Mouse (Mus musculus) liver, embryonic 13.5 days (tissue): ENCODE results near the gene Npcd. TPM values are rescaled to one million over a fixed set of nuclear protein-coding genes. Genes with fewer than 3 reads are reported as not detected.
A peak's percentile ranks its signal among the peaks of the same experiment; 100 is the strongest.

Source experiments
- ATAC-seq: fragments of 200-750 bp; cut with Nextera tagmentation; 2 replicates; pipeline ENCODE4 v1.8.0; 2017; ENCODE audit warnings: low read depth, mild to moderate bottlenecking, moderate number of reproducible peaks, moderate library complexity
- DNase-seq: peaks from one replicate; pipeline ENCODE4 v3.0.0; 2022
- H3K27ac ChIP-seq: fragments of 300-500 bp; sonication (generic); 2 replicates; pipeline ENCODE4 v1.5.1; 2015; ENCODE audit warnings: moderate library complexity, mild to moderate bottlenecking, inconsistent platforms
- H3K27me3 ChIP-seq: fragments of 300-500 bp; sonication (generic); 2 replicates; pipeline ENCODE4 v1.6.1; 2015; ENCODE audit warnings: mild to moderate bottlenecking, inconsistent platforms
- H3K36me3 ChIP-seq: fragments of 300-500 bp; sonication (generic); 2 replicates; pipeline ENCODE4 v1.6.1; 2015; ENCODE audit warnings: mild to moderate bottlenecking, inconsistent platforms
- H3K4me1 ChIP-seq: fragments of 300-500 bp; sonication (generic); replicated peaks from 2 replicates; pipeline ENCODE4 v1.6.1; 2015; ENCODE audit warnings: inconsistent platforms
- H3K4me2 ChIP-seq: fragments of 300-500 bp; sonication (generic); 2 replicates; pipeline ENCODE4 v1.6.1; 2015; ENCODE audit warnings: inconsistent platforms, mild to moderate bottlenecking, moderate library complexity
- H3K4me3 ChIP-seq: fragments of 300-500 bp; sonication (generic); replicated peaks from 2 replicates; pipeline ENCODE4 v1.5.1; 2015; ENCODE audit warnings: mild to moderate bottlenecking, inconsistent platforms
- H3K9ac ChIP-seq: fragments of 300-500 bp; sonication (generic); 2 replicates; pipeline ENCODE4 v1.6.1; 2015; ENCODE audit warnings: mild to moderate bottlenecking, inconsistent platforms
- H3K9me3 ChIP-seq: fragments of 300-500 bp; sonication (generic); replicated peaks from 2 replicates; pipeline ENCODE4 v1.6.1; 2016; ENCODE audit warnings: inconsistent platforms
- WGBS: fragments of 180-500 bp; shearing (Covaris S2); methylation state at CpG from one replicate; pipeline ENCODE4 v1.1.7; 2015; ENCODE audit not compliant: insufficient replicate concordance; 5-methylcytosine and 5-hydroxymethylcytosine counted together
- polyA plus RNA-seq: library from polyadenylated mRNA; unstranded; fragments of >200 nt; fragmentation: Nextera tagmentation; extraction: Ambion mirVana; gene quantifications from 2 replicates; pipeline ENCODE4 v1.2.1, GENCODE M21; 2015

The Npcd gene
- polyA plus RNA-seq, result not detected in 2 replicates

DNA sequence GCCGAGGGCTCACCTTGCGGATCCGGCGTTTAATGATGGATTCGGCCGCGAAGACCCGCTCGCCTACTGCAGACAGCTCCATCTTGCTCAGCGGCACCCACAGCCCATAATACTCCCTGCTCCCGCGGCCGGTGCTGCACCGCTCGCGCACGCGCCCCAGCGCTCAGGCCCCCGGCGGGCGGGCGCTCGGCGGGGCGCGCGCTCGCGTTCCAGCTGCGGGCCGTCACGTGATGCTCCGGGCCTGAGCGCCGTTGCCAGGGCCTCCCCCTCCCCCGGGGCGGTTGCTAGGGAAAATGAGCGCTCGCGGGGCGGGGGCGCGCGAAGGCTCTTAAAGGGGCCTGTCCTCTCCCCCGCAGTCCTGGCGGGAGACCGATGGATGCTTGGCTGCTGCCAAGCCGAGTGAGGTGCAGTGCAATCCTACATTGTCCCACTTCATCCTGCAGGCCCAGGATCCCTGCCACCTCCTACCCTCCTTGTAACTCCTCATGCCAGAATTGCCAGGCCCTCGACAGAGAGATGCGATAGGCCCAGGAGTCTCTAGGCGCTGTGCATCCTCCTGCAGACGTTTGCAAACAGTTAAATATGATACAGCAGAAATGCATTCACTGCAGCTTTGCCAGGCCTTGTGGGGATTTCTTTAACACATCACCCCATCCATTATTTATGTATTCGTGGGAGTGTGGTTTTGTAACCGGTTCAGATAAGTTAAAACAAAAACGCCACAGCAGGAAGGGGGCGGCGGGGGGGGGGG, at the start of gene Npcd, which contains the start of gene Cbx6:
Npcd (minus strand) TSS at position 108 of the 751 bp plus-strand sequence.
Cbx6 (minus strand) TSS at position 559 of the 751 bp plus-strand sequence.
- Histone ChIP-seq H3K27me3 (peaks cover 15% of the 10 kb centered on the region), H3K4me2 (peak within 1 kb of the TSS; percentile 89), H3K9me3 (no peaks in the 10 kb centered on the region), H3K27ac (peak within 1 kb of the TSS; percentile 66), H3K4me3 (peak within 1 kb of the TSS; percentile 77), H3K36me3 (0 out of 2 replicates have a peak, but pooled peaks cover 6% of the 10 kb centered on the region), H3K9ac (peak within 1 kb of the TSS; percentile 85), H3K4me1 (peaks cover 44% of the 10 kb centered on the region)
- DNase-seq (peak; percentile 77), ATAC-seq (peak; percentile 85)
- 2% methylated on average over 58 of the region's 58 CpGs for WGBS

DNA sequence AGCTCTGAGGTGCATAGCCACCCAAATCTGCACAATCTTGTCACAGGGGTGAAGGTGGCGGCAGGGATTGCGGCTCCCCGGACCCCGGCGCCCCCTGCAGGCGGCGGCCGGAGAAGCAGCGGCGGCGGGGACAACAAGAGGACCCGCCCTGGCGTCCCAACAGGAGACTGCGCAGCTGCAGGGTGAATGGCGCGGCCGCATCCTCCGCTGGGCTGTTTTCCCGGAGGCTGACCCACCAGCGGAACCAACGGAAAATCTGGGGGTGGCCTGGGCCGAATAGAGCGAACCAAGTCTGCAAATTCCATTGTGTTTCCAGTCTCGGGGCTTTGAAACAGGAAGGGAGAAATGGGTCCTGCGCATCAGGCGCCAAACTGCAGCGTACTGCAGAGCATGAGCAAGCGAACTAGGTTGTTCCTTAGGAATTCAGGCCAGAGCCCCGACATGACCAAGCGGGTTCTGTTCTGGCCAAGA, 49.4 kb upstream of the Npcd start:
- H3K4me2 ChIP-seq, result peak overlapping the region; percentile 75
- peaks cover 21% of the 10 kb centered on the region for H3K27me3 ChIP-seq
- H3K9ac ChIP-seq, result peak overlapping the region; percentile 65
- H3K9me3 ChIP-seq, result no peaks in the 10 kb centered on the region
- 0 out of 2 replicates have a peak overlapping the region, but pooled peaks have one; percentile 36 for H3K27ac ChIP-seq
- H3K36me3 ChIP-seq, result no peaks in the 10 kb centered on the region
- H3K4me1 ChIP-seq, result peaks cover 16% of the 10 kb centered on the region
- under 1% methylated on average over 30 of the region's 30 CpGs for WGBS
- DNase-seq (peak; percentile 78), ATAC-seq (peak; percentile 85)
- peak overlapping the region; percentile 62 for H3K4me3 ChIP-seq

DNA sequence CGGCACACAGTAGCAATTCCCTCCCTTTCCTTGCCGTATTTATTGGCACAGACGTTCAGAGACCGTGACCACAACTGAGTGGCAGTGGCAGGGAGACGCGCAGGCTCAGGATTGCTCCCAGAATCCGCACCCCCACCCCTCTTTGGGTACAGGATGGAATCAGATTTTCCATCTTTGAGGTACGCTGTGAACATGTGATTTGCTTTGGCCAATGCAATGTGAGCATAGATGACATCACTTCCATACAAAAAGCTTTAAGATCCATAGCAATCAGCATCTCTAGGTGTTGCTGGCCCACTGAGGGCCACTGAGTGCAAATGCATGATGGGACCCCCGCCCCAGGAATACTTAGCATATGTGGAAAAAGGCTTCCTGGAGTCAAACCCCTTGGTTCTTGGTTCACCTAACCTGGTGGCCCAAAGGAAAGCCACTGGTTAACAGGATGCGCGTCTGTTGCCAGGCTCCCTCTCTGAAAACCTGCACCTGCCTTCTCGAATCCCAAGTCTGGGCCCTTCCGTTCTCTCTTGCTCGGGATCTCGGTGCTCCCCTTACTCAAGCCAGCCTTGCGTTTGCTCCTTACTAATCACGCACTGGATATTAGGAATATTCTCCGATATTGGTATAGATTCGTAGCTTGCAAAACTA, 48.7 kb upstream of the Npcd start:
- no peak for ATAC-seq
- 27% methylated on average over 19 of the region's 19 CpGs for whole genome bisulfite sequencing
- peaks cover 21% of the 10 kb centered on the region for H3K27me3 ChIP-seq
- DNase-seq, result no peak
- H3K9me3 ChIP-seq, result no peaks in the 10 kb centered on the region
- peaks cover 16% of the 10 kb centered on the region for H3K4me1 ChIP-seq
- peak overlapping the region; percentile 65; the same call in 1 of the 2 replicates for H3K9ac ChIP-seq
- H3K27ac ChIP-seq, result no peak overlapping the region
- peak overlapping the region; percentile 62 for H3K4me3 ChIP-seq
- no peaks in the 10 kb centered on the region for H3K36me3 ChIP-seq
- H3K4me2 ChIP-seq, result peak overlapping the region; percentile 75

DNA sequence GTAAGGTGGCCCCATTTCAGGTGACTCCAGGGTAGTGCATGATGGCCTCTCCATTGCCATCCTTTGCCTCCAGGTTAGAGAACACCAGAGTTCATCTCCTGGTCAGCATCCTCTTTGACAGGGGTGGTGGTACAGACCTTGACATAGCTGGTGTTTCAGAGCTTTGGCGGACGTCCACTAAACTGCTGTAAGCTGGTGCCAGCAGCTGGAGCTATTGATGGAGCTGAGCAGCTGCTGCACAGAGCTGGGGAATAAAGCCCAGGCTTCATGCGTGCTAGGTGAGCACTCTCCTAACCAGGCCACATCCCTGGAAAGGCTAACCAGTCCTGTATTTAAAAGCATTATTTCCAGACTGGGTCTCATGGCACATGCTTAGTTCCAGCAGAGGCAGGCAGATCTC, 46.4 kb upstream of the Npcd start:
- no peak for ATAC-seq

DNA sequence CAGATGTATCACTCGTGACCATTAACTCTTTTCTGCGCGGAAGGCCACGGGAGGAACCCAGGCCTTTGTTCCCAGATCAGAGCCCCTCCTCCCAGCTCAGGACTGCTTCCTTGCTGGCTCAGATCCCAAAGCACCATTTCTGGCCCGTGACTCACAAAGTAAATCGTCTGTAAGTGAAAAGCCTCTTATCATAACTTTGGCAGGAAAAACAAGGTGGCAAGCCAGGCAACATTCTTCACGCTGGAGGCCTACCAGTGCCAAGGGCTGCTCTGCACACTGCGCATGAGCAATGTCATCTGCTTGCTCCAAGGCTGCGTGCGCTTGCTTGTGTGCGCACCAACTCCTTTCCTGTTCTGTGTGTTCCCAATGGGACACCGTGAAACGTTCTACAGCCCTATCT, 45.3 kb upstream of the Npcd start:
- H3K36me3 ChIP-seq, result no peaks in the 10 kb centered on the region
- no peak overlapping the region for H3K4me3 ChIP-seq
- no peaks in the 10 kb centered on the region for H3K9me3 ChIP-seq
- H3K27me3 ChIP-seq, result peaks cover 21% of the 10 kb centered on the region
- no peak overlapping the region for H3K9ac ChIP-seq
- no peak overlapping the region for H3K4me2 ChIP-seq
- ATAC-seq (no peak), DNase-seq (no peak)
- WGBS, result 50% methylated on average over 13 of the region's 13 CpGs
- peaks cover 9% of the 10 kb centered on the region for H3K4me1 ChIP-seq
- H3K27ac ChIP-seq, result no peak overlapping the region

More for the DNA sequence above, 46.4 kb upstream of the Npcd start:
- H3K27ac ChIP-seq, result no peak overlapping the region
- no peak overlapping the region for H3K4me2 ChIP-seq
- H3K36me3 ChIP-seq, result no peaks in the 10 kb centered on the region
- no peak for DNase-seq
- 67% methylated on average over 3 of the region's 3 CpGs for WGBS
- no peak overlapping the region for H3K4me3 ChIP-seq
- no peak overlapping the region for H3K9ac ChIP-seq
- H3K9me3 ChIP-seq, result no peaks in the 10 kb centered on the region
- peaks cover 11% of the 10 kb centered on the region for H3K4me1 ChIP-seq
- H3K27me3 ChIP-seq, result peaks cover 21% of the 10 kb centered on the region

DNA sequence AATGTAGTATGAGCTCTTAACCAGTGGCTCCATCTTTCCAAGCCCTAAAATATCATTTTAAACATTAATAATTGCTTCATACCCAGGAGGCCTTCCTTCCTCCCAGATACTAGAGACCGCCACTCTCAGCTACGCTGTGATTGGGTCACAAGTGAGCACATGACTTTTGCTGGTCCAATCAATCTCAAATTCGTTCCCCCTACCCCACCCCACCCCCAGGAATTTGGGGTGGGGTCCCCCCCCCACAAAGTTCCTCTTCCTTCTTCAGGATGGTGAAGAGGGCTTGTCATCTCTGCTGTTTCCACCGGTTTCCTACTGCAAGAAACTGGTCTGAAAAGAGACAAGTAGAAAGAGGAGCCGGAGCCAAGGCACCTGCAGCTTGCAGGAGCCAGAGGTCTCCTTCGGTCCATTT, 44.7 kb upstream of the Npcd start:
- Histone ChIP-seq H3K4me2 (no peak overlapping the region), H3K9me3 (no peaks in the 10 kb centered on the region), H3K27ac (no peak overlapping the region; the same call in 1 of the 2 replicates), H3K36me3 (no peaks in the 10 kb centered on the region), H3K27me3 (peaks cover 21% of the 10 kb centered on the region), H3K9ac (no peak overlapping the region), H3K4me3 (no peak overlapping the region), H3K4me1 (peaks cover 9% of the 10 kb centered on the region)
- ATAC-seq (no peak), DNase-seq (no peak)
- WGBS, result 55% methylated on average over 6 of the region's 6 CpGs

DNA sequence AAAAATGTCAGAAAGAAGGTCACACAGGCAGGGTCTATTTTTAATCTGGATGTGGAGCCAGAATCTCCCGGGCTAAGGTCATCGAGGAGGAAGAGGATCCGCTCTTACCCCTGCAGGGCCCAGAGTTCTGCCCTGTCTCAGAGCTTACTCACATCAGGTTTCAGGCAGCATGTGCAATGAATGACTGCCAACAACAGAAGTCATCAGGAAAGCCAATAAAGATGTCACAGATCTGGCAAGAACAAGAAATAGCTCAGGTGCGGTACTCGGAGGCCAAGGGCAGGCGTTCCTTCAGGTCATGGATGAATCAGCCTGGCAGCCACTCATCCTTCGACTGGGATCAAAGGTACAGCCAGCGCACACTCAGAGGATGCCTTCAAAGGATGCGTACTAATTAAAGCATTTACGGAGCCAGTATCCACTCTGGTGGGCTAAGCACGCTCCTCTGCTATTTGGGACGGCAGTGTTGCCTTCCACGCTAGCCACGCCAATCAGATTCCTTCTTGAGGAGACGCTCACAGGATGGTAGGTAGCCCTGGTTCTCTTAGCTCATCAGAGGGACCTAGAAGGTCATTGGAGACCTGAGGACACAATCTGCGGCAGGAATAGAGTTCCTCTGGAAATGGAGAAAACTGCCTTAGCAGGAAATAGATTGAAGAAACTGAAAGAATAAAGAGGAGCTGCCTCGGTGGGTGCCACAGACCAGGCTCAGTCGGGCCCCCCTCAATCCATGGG, 41.4 kb upstream of the Npcd start:
- Histone ChIP-seq H3K9me3 (no peaks in the 10 kb centered on the region), H3K27ac (no peak overlapping the region), H3K27me3 (no peaks in the 10 kb centered on the region), H3K4me3 (no peak overlapping the region), H3K4me1 (no peaks in the 10 kb centered on the region), H3K36me3 (no peaks in the 10 kb centered on the region), H3K9ac (no peak overlapping the region), H3K4me2 (no peak overlapping the region)
- DNase-seq (no peak), ATAC-seq (no peak)
- WGBS, result 85% methylated on average over 18 of the region's 18 CpGs

DNA sequence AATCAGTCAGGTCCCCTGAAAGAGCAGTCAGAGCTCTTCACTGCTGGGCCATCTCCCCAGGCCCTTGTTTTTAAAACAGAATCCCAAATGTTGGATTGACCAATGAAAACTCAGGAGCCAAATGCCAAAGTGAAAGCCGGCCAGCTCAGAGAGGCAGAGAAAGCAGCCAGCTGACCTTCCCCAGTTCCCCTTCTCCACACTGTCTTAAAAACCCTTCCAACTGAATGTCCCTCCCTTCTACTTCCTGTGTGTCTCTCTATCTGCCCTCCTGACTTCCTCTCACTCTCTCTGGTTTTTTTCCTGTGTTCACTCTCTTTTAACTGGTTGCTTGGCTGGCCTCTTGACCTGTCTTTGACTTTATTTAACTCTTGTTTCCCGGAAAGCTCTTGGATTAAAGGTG, 40.0 kb upstream of the Npcd start:
- Histone ChIP-seq H3K4me3 (no peak overlapping the region), H3K9me3 (no peaks in the 10 kb centered on the region)

DNA sequence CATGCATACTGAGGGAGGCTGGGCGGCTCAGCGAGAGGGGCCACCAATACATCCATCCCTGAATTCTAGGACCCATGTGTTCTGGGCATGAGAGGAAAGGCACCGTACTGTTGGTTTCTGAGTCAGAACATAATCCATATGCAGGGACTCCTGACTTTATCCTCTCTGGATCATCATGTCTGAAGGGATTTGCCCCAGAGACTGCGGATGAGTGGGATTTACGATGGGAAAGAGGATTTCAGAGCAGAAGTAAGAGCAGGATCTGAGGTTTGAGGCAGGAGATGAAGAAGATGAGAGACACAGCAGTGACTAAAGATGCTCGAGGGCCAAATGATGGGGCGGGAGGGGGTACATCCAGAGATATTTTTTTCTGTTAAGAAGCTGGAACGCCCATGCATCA, 39.5 kb upstream of the Npcd start:
- no peak overlapping the region for H3K4me2 ChIP-seq
- H3K4me1 ChIP-seq, result no peaks in the 10 kb centered on the region
- H3K4me3 ChIP-seq, result no peak overlapping the region
- 75% methylated on average over 8 of the region's 8 CpGs for WGBS
- no peak overlapping the region for H3K9ac ChIP-seq
- H3K9me3 ChIP-seq, result no peaks in the 10 kb centered on the region
- H3K27ac ChIP-seq, result no peak overlapping the region
- no peak for DNase-seq
- no peaks in the 10 kb centered on the region for H3K36me3 ChIP-seq
- no peaks in the 10 kb centered on the region for H3K27me3 ChIP-seq
- ATAC-seq, result no peak

More for the DNA sequence above, 40.0 kb upstream of the Npcd start:
- H3K9ac ChIP-seq, result no peak overlapping the region
- no peaks in the 10 kb centered on the region for H3K4me1 ChIP-seq
- no peaks in the 10 kb centered on the region for H3K36me3 ChIP-seq
- ATAC-seq, result no peak
- H3K27me3 ChIP-seq, result no peaks in the 10 kb centered on the region
- no peak for DNase-seq
- no peak overlapping the region for H3K4me2 ChIP-seq
- H3K27ac ChIP-seq, result no peak overlapping the region
- 36% methylated on average over 2 of the region's 2 CpGs for WGBS

DNA sequence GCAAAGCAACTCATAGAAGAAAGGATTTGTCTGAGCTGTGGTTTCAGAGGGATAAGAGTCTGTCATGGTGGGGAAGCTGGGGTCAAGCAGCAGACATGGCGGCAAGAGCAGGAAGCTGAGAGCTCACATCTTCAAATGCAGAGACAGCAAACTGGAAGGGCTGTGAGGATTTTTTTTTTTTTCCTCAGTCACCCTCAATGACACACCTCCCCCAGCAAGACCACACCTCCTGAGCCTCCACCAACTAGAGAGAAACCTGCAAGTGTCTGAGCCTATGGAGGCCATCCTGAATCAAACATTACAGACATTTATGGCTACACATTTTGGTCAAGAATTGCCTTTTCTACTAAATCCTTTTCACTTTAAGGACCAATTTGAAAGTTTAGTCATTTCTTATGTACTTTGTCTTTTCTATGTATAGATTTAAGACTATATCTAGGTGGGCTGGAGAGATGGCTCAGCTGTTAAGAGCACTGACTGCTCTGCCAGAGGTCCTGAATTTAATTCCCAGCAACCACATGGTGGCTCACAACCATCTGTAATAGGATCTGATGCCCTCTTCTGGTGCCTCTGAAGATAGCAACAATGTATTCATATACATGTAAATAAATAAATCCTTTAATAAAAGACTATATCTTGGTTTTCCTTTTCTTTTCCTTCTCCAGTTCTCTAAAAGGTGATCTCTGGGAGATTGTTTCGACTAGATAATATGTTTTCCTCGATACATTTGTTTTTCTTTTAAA, 33.4 kb upstream of the Npcd start:
- Histone ChIP-seq H3K4me1 (no peaks in the 10 kb centered on the region), H3K4me3 (no peak overlapping the region), H3K9ac (no peak overlapping the region), H3K27me3 (no peaks in the 10 kb centered on the region), H3K36me3 (no peaks in the 10 kb centered on the region), H3K27ac (no peak overlapping the region), H3K9me3 (no peaks in the 10 kb centered on the region), H3K4me2 (no peak overlapping the region)
- ATAC-seq, result no peak
- DNase-seq, result no peak
- 41% methylated on average over 3 of the region's 3 CpGs for WGBS
